Mouse (Mus musculus): ENCODE data around the gene 4930438A08Rik.

DNA sequence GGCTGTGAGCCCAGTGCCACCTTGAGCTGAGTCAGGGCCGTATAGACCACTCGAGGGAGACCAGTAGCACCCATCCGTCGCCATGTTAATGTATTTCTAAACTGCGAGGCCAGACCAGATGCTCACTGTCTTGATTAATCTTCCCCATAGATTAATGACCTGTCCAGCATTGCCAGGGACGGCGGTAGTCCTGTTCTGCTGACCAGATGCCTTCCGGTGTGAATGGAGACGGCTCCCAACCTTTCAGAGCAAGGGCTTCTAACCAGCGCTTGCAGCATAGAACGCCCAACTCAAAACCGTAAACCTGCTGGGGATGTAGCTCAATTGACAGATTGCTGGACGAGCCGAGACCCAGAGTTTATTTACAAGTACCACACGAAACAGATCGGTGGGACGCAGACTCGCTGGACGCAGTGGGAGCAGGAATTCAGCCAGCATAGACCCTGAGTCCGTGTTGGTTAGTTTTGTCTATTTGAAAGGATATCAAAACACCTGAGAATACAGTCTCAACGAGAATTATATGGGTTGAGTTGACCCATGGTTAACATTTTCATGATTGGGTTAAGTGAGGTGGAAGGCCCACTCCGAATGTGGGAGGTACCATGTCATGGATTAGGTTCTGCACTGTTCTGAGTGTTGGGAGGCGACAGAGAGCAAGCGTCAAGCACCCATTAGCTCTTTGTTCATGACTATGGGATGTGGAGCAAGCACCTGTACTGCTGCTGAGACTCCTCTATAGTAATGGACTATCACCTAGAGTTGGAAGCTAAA lies 49.2 kb downstream of the 4930438A08Rik start:
- TF ChIP-seq POLR2A (IDR thresholded peaks at IDR 0.05; ENCODE audit: extremely low read depth, insufficient read depth, low read length), result no peak
- no peak for TF ChIP-seq CTCF (IDR thresholded peaks at IDR 0.05; ENCODE audit: low read depth, low read length)
